Mouse (Mus musculus): ENCODE results near the gene Arf3.

DNA sequence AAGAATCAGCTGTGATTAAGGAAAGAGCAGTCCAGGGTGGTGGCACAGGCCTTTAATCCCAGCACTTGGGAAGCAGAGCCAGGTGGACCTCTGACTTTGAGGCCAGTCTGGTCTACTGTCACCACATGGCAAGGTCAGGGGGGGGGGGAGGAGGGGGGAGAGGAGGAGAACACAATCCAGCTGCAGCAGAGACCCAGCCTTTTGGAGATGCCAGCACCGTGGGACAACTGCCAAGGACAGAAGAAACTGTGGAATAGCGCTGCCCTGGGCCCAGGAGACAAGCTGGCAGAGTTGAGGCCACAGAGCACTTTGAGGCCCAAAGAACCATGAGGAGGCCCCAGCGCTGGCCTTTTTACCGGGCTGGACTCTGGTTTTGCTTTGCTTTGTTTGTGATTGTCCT, 2.9 kb upstream of the Arf3 start:
- no peak for TF ChIP-seq CTCF (IDR thresholded peaks at IDR 0.05; ENCODE audit: borderline replicate concordance, control insufficient read depth, extremely low read depth, insufficient read depth, low read length, poor library complexity)
- no peak for TF ChIP-seq POLR2A (IDR thresholded peaks at IDR 0.05; ENCODE audit: control insufficient read depth, extremely low read depth, insufficient read depth, low read length, poor library complexity)
